Mouse (Mus musculus) olfactory bulb, adult 2 months (tissue): ENCODE measurements around the gene E2f8.

ENCODE experiments used
- CTCF ChIP-seq: fragments of 200-500 bp; IDR thresholded peaks from 2 replicates; pipeline ENCODE4 v1.5.1; 2012; ENCODE audit warnings: low read depth, mild to moderate bottlenecking, low read length, moderate library complexity; ENCODE audit not compliant: insufficient read depth
- POLR2A ChIP-seq: fragments of 200-500 bp; IDR thresholded peaks from 2 replicates; pipeline ENCODE4 v1.6.1; 2012; ENCODE audit warnings: mild to moderate bottlenecking, low read depth, low read length, moderate library complexity; ENCODE audit not compliant: insufficient read depth

DNA sequence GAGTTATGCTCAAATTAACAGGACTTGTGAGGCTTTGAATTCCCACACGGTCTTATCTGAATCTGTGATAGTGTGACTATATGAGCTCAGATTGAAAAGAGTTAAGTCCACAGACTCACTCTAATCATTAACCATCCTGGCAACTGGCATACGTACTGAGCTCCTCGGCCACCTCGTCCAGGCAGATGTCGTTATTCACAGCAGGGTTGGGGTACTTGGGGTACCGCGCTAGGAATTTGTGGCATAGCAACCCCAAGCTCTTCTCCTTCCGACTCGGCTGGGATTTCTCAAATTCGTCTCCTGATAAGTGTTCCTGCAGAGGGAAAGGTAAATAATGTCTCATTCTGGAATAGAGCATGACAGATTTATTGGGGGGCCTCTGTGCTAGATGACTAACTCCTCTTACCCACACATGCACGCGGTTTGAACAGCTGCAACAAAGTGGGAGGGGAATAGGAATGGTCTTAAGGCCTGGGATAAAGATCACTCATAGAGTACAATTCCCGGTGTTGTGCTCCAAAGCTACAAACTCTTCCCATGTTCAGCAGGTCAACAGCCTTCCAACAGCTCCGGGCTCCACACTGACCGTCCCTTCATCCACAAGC is 3.5 kb downstream of the E2f8 start:
- TF ChIP-seq CTCF = no peak
- TF ChIP-seq POLR2A = no peak
